Mouse (Mus musculus) kidney, embryonic 14.5 days (tissue): ENCODE measurements around the gene Myadml2. TPM values are rescaled to one million over a fixed set of nuclear protein-coding genes. Genes with fewer than 3 reads are reported as not detected.
A peak's percentile ranks its signal among the peaks of the same experiment; 100 is the strongest.

ENCODE experiments used
- ATAC-seq: fragments of 200-750 bp; cut with Nextera tagmentation; 2 replicates; pipeline ENCODE4 v1.8.0; 2017; ENCODE audit warnings: moderate number of reproducible peaks, mild to moderate bottlenecking, moderate TSS enrichment, moderate library complexity; ENCODE audit not compliant: low FRiP score, low TSS enrichment
- H3K27ac ChIP-seq: fragments of 300-500 bp; sonication (generic); 2 replicates; pipeline ENCODE4 v1.5.1; 2014; ENCODE audit warnings: low read depth, mild to moderate bottlenecking, low read length, moderate library complexity, mixed read lengths
- H3K27me3 ChIP-seq: fragments of 300-500 bp; sonication (generic); 2 replicates; pipeline ENCODE4 v1.6.1; 2014; ENCODE audit warnings: mild to moderate bottlenecking, low read length; ENCODE audit not compliant: control insufficient read depth, insufficient read depth
- H3K36me3 ChIP-seq: fragments of 300-500 bp; sonication (generic); 2 replicates; pipeline ENCODE4 v1.6.1; 2014; ENCODE audit warnings: low read length, mixed read lengths; ENCODE audit not compliant: control insufficient read depth, insufficient read depth
- H3K4me1 ChIP-seq: fragments of 300-500 bp; sonication (generic); 2 replicates; pipeline ENCODE4 v1.6.1; 2014; ENCODE audit warnings: low read length, mixed read lengths; ENCODE audit not compliant: control insufficient read depth, insufficient read depth
- H3K4me2 ChIP-seq: fragments of 300-500 bp; sonication (generic); replicated peaks from 2 replicates; pipeline ENCODE4 v1.6.1; 2014; ENCODE audit warnings: low read depth, mild to moderate bottlenecking, low read length
- H3K4me3 ChIP-seq: fragments of 300-500 bp; sonication (generic); 2 replicates; pipeline ENCODE4 v1.5.1; 2014; ENCODE audit warnings: mild to moderate bottlenecking, low read length
- H3K9ac ChIP-seq: fragments of 300-500 bp; sonication (generic); 2 replicates; pipeline ENCODE4 v1.6.1; 2014; ENCODE audit warnings: low read depth, mild to moderate bottlenecking, low read length, moderate library complexity
- H3K9me3 ChIP-seq: fragments of 300-500 bp; sonication (generic); 2 replicates; pipeline ENCODE4 v1.6.1; 2016; ENCODE audit warnings: low read length; ENCODE audit not compliant: control insufficient read depth
- WGBS: fragments of 180-500 bp; shearing (Covaris S2); extraction: QIAGEN DNeasy Blood & Tissue Kit; methylation state at CpG from one replicate; pipeline ENCODE4 v1.1.7; 2014; 5-methylcytosine and 5-hydroxymethylcytosine counted together
- polyA plus RNA-seq: library from polyadenylated mRNA; unstranded; fragments of >200 nt; fragmentation: Nextera tagmentation; extraction: Ambion mirVana; gene quantifications from 2 replicates; pipeline ENCODE4 v1.2.1, GENCODE M21; 2014

The Myadml2 gene
- polyA plus RNA-seq, 1 experiment from 2014 or later, result not detected

GRCm38 (mm10) chr11:120657301-120657700 is 9.3 kb upstream of the Myadml2 start:
- Histone ChIP-seq H3K27me3 (peaks cover 44% of the 10 kb centered on the region), H3K4me2 (no peak overlapping the region), H3K4me3 (no peak overlapping the region), H3K27ac (no peak overlapping the region), H3K36me3 (no peaks in the 10 kb centered on the region), H3K4me1 (peaks cover 18% of the 10 kb centered on the region), H3K9ac (no peak overlapping the region), H3K9me3 (no peaks in the 10 kb centered on the region)
- no peak for ATAC-seq
- 90% methylated on average over 4 of the region's 4 CpGs for WGBS

- H3K27ac ChIP-seq, result no peak overlapping the region
- H3K4me2 ChIP-seq, result no peak overlapping the region
- H3K4me1 ChIP-seq, result peaks cover 5% of the 10 kb centered on the region; the same call in 1 of the 2 replicates
- H3K36me3 ChIP-seq, result no peaks in the 10 kb centered on the region
- no peak for ATAC-seq
- no peaks in the 10 kb centered on the region for H3K9me3 ChIP-seq
- 74% methylated on average over 3 of the region's 3 CpGs for WGBS
- peaks cover 18% of the 10 kb centered on the region for H3K27me3 ChIP-seq
- no peak overlapping the region for H3K4me3 ChIP-seq
- no peak overlapping the region for H3K9ac ChIP-seq
Measured at GRCm38 (mm10) chr11:120654741-120655140, 6.8 kb upstream of the Myadml2 start.

- Histone ChIP-seq H3K27me3 (peaks cover 4% of the 10 kb centered on the region; the same call in 1 of the 2 replicates), H3K4me2 (no peak overlapping the region), H3K4me3 (no peak overlapping the region), H3K4me1 (peaks cover 6% of the 10 kb centered on the region), H3K9ac (no peak overlapping the region), H3K9me3 (no peaks in the 10 kb centered on the region), H3K27ac (no peak overlapping the region), H3K36me3 (no peaks in the 10 kb centered on the region)
- whole genome bisulfite sequencing, result 81% methylated on average over 3 of the region's 3 CpGs
- ATAC-seq, result no peak
Measured at GRCm38 (mm10) chr11:120651872-120652271, 3.9 kb upstream of the Myadml2 start.

GRCm38 (mm10) chr11:120647047-120647830 is 719 bp downstream of the Myadml2 start:
- no peak overlapping the region for H3K27ac ChIP-seq
- H3K27me3 ChIP-seq, result peaks cover 4% of the 10 kb centered on the region; the same call in 1 of the 2 replicates
- peaks cover 9% of the 10 kb centered on the region for H3K4me1 ChIP-seq
- no peaks in the 10 kb centered on the region for H3K9me3 ChIP-seq
- ATAC-seq, result no peak
- H3K4me2 ChIP-seq, result no peak overlapping the region; the same call in 1 of the 2 replicates
- no peaks in the 10 kb centered on the region for H3K36me3 ChIP-seq
- 0 out of 2 replicates have a peak overlapping the region, but pooled peaks have one; percentile 9 for H3K9ac ChIP-seq
- 81% methylated on average over 35 of the region's 35 CpGs for WGBS
- H3K4me3 ChIP-seq, result no peak overlapping the region

GRCm38 (mm10) chr11:120643601-120643987 is 4.4 kb downstream of the Myadml2 start, which contains the start of gene Pycr1:
Gene Pycr1 (minus strand): TSS chr11:120643769.
- no peaks in the 10 kb centered on the region for H3K9me3 ChIP-seq
- H3K9ac ChIP-seq, result peak within 1 kb of the TSS; percentile 68
- peak within 1 kb of the TSS; percentile 55 for H3K4me3 ChIP-seq
- peak within 1 kb of the TSS; percentile 95 for H3K4me2 ChIP-seq
- H3K4me1 ChIP-seq, result peaks cover 9% of the 10 kb centered on the region
- ATAC-seq, result peak; percentile 99
- under 1% methylated on average over 15 of the region's 15 CpGs for WGBS
- H3K27ac ChIP-seq, result no peak within 1 kb of the TSS
- no peaks in the 10 kb centered on the region for H3K36me3 ChIP-seq
- peaks cover 4% of the 10 kb centered on the region; the same call in 1 of the 2 replicates for H3K27me3 ChIP-seq

- peak overlapping the region; percentile 95 for H3K4me2 ChIP-seq
- H3K4me3 ChIP-seq, result peak overlapping the region; percentile 55
- 1% methylated on average over 18 of the region's 18 CpGs for WGBS
- H3K27ac ChIP-seq, result no peak overlapping the region
- H3K9me3 ChIP-seq, result no peaks in the 10 kb centered on the region
- H3K4me1 ChIP-seq, result peaks cover 9% of the 10 kb centered on the region
- H3K9ac ChIP-seq, result peak overlapping the region; percentile 68
- peak; percentile 56 for ATAC-seq
- peaks cover 3% of the 10 kb centered on the region; the same call in 1 of the 2 replicates for H3K27me3 ChIP-seq
- no peaks in the 10 kb centered on the region for H3K36me3 ChIP-seq
Measured at GRCm38 (mm10) chr11:120642939-120643600, 4.9 kb downstream of the Myadml2 start.

- H3K27me3 ChIP-seq, result no peaks in the 10 kb centered on the region
- H3K4me2 ChIP-seq, result no peak overlapping the region
- ATAC-seq, result no peak
- H3K4me1 ChIP-seq, result peaks cover 4% of the 10 kb centered on the region; the same call in 1 of the 2 replicates
- no peaks in the 10 kb centered on the region for H3K36me3 ChIP-seq
- no peak overlapping the region for H3K27ac ChIP-seq
- no peak overlapping the region for H3K9ac ChIP-seq
- no peaks in the 10 kb centered on the region for H3K9me3 ChIP-seq
- H3K4me3 ChIP-seq, result no peak overlapping the region
- WGBS, result 77% methylated on average over 8 of the region's 8 CpGs
Measured at GRCm38 (mm10) chr11:120641869-120642268, 6.1 kb downstream of the Myadml2 start.

- peaks cover 4% of the 10 kb centered on the region; the same call in 1 of the 2 replicates for H3K4me1 ChIP-seq
- H3K9ac ChIP-seq, result no peak overlapping the region
- no peaks in the 10 kb centered on the region for H3K27me3 ChIP-seq
- WGBS, result 51% methylated on average over 9 of the region's 9 CpGs
- H3K9me3 ChIP-seq, result no peaks in the 10 kb centered on the region
- H3K4me2 ChIP-seq, result no peak overlapping the region
- H3K36me3 ChIP-seq, result no peaks in the 10 kb centered on the region
- no peak for ATAC-seq
- H3K4me3 ChIP-seq, result no peak overlapping the region
- no peak overlapping the region for H3K27ac ChIP-seq
Measured at GRCm38 (mm10) chr11:120641255-120641654, 6.7 kb downstream of the Myadml2 start.

- 79% methylated on average over 5 of the region's 5 CpGs for WGBS
- H3K4me3 ChIP-seq, result no peak overlapping the region
- H3K36me3 ChIP-seq, result no peaks in the 10 kb centered on the region
Measured at GRCm38 (mm10) chr11:120634810-120635209, 13.1 kb downstream of the Myadml2 start.

More at GRCm38 (mm10) chr11:120634810-120635209, 13.1 kb downstream of the Myadml2 start:
- Histone ChIP-seq H3K9me3 (no peaks in the 10 kb centered on the region), H3K27me3 (no peaks in the 10 kb centered on the region), H3K9ac (no peak overlapping the region), H3K27ac (no peak overlapping the region), H3K4me1 (peaks cover 30% of the 10 kb centered on the region), H3K4me2 (no peak overlapping the region)
- ATAC-seq, result no peak
